Mouse (Mus musculus) adrenal gland, postnatal 36 days (tissue): ENCODE measurements around the gene Slc44a3. TPM values are rescaled to one million over a fixed set of nuclear protein-coding genes. Genes with fewer than 3 reads are reported as not detected.
"Not testable (repeated sequence)": the region's sequence is repeated elsewhere in the genome, so short reads cannot be mapped to it uniquely, and the experiment has no call there.

Experiments
- DNase-seq, 2 experiments: peaks; one replicate each; pipeline ENCODE4 v3.0.0; 2021; ENCODE audit warnings: mixed read lengths in 1 of 2
- total RNA-seq, 2 experiments: library from RNA; stranded (reverse); gene quantifications; 2 replicates each; pipeline ENCODE4 v1.2.3; 2021

The Slc44a3 gene
- total RNA-seq, 2 experiments from 2014 or later, result 18.4 to 26.2 TPM

DNA sequence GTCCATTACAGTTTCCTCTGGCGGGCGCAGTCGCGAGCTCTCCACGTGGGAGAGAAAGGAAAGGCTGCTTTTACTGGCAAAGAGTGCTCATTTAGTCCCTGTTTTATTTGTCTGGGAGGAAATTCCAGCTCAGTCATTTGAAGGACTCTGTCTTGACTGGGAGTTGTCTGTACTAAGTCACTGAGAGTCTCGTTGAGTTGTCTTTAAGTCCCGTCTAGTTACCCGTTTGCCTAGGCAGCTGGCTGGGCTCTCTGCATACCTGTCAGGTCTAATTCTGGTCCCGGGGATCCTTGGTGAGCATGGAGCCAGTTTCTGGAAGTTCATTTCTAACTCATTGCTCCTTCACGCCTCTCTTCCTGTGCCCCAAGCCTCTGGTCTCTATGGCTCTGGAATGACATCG is 20.5 kb upstream of the Slc44a3 start:
- DNase-seq, result no peak

GRCm38 (mm10) chr3:121550370-121550769 is 18.2 kb upstream of the Slc44a3 start:
- peak; percentile 51 to 60 for DNase-seq

DNA sequence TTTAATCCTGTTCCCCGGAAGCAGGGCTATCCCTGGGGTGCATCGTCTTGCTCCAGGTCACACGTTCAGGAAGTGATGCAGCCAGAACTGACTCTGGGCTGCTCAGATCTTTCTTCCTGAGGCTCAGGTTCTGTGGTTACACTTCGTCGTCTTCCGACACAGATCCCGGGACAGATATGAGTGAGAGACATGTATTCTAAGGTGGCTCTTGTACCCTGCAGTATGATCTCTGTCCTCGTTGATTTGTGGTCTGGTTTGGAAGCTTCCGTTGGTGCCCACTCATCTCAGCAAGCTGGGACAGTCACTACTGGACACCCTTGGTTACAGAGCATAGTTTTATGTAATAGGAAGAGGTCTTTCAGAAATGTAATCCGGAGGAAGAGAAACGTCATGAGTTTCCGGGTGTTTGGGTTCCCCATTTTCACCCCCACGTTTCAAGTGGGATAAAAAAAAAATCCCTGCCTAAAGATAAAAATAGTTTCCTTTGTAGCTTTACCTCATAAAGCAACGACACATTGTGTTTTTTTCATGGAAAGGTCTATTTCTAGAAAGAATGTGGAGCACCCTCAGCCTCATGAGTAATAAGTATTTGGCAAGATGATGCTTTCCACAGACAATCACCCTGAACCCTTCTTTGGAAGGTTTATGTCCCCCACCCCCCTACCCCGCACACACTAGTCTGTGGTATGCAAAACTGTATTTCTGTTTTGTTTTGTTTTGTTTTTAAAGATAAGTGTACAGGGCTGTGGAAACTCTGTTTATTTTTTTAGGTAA is 15.8 kb upstream of the Slc44a3 start:
- no peak for DNase-seq

GRCm38 (mm10) chr3:121540621-121541020 is 8.4 kb upstream of the Slc44a3 start:
- DNase-seq, result no peak

GRCm38 (mm10) chr3:121539871-121540431 is 7.7 kb upstream of the Slc44a3 start:
- DNase-seq, result no peak

GRCm38 (mm10) chr3:121538847-121539246 is 6.6 kb upstream of the Slc44a3 start:
- not testable (repeated sequence) for DNase-seq

- no peak for DNase-seq
Measured at GRCm38 (mm10) chr3:121537996-121538395, 5.8 kb upstream of the Slc44a3 start.

DNA sequence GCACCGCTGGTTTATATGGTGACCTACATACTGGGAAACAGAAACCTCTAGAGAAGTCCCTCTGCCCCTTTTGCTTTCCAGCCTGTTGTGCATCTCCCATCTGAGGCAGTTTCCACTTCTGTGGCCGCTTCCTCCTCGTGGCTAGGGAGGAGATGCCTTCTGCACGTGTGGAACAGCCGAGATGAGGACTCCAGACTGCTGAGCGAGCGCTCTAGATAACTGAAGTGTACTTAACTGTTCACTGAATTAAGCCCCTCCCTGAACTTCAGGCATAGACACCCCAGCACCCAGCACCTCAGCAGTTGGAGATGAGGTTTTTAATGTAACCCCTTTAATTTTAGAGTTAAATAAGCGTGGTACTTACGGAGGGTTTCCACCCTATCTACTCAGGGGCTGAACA is 4.6 kb upstream of the Slc44a3 start:
- no peak for DNase-seq

DNA sequence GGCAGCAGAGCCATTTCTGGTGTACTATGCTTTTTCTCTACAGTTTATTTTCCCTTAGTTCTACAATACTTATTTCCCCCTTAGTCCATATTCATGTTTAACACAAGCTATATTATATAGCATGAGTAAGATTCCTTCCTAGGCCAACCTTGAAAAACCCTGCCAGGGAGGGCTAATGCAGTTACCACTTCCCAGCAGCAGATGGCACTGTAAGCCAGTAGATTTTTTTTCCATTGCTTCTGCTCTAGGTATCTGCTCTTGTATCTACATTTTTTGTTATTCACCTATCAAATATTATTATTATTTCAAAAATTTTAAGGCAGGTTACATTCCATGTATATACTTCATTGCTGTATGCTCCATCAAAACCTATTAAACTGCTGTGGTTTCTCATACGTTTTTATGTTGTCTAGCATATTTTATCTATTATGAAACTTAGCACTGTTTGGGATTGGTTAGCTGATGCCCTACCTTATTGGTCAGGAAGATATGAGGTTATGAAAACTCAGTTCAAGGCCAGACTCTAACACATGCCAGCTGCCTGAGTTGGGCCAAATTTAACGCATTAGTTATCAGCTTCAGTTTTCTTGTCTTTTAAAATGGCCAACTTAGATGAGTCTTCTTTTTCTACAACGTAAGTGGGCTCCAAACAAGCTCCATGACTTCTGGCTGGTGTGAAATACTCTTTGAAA is 3.8 kb upstream of the Slc44a3 start:
- peak; percentile 37 to 57 for DNase-seq

DNA sequence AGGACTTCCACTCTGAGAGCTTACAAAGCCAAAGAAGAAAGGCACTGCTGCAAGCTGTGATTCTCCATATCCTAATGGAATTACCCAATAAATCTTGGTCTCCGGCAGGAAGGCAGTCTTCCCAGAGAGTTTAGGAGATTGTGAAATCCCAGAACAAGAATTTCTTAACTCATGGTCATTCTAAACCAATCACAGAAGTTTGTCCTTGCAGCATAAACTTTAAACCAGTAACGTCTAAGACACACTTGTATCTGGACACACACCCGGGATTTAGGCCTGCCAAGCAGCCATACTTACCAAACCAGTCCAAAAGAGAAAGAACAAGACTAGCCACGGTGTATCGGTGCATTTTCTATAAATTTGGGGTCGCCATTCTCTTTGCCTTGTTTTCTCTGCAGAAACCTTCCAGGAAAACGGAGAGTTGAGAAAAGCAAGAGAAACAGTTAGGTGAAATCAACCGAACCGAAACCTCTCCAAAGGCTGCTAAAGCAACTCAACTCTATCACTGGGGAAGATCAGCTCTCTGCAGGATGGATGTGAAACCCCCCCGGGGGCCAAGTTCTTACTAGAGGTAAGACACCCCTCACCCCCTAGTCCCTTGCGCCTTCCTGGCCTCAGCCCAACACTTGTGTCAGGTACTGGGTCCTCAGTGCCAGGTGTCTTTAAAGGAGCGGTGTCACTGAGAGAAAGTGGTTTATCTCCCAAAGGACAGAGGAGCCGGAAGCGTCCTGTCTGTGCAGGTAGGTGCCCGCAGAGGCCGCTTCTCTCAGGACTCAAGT is 645 bp downstream of the Slc44a3 start:
- peak; percentile 56 to 65 for DNase-seq

- no peak for DNase-seq
Measured at GRCm38 (mm10) chr3:121530546-121531258, 1.5 kb downstream of the Slc44a3 start.

DNA sequence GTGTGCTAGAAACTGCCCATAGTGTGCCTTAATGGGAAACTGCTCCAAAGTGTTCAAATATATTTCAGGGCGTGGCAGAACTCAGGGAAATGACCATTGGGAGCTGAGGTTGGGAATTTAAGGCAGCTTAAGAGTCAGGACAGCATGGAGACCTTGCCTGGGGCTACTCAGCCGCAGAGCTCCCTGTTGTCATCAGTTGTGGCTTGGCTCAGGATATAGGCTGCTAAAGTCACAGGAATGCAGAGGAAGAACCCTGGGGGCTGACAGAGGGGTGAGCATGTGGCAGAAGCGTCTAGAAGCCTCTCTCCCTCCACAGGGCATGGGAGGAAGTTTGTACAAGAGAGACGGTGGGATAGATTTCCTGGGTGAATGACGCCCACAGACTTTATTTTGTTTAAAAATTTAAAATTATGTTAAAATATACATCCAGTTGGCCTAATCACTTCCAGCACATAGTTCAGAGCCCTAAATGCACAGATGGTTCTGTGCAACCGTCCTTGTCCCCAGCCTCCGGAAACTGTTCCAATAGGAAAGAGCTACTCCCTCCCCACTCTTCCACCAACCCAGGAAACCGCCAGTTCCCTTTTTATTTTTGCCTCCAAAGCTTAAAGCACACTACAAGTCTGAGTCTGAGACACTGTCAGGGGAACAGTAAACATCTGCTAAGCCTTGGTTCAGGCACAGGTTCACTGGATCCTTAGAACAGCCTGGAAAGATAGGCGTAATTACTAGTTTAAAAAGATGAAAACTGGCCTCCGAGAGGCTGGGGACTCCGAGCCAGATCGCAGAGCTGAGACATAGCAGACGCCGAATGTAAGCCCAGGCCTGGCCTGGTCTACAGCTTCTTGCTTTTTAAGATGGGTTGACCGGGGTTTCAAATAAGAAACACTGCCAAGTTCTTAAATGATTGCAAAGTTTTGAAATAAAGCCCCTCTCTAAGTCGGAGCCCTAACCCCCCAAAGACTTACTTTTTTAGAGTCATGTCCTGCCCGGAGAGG is 5.8 kb downstream of the Slc44a3 start:
- no peak for DNase-seq

- no peak for DNase-seq
Measured at GRCm38 (mm10) chr3:121521633-121522125, 10.5 kb downstream of the Slc44a3 start.

- DNase-seq, result no peak
Measured at GRCm38 (mm10) chr3:121521123-121521522, 11.1 kb downstream of the Slc44a3 start.

- no peak for DNase-seq
Measured at GRCm38 (mm10) chr3:121517030-121517429, 15.2 kb downstream of the Slc44a3 start.

GRCm38 (mm10) chr3:121509141-121509540 is 23.1 kb downstream of the Slc44a3 start:
- no peak for DNase-seq

DNA sequence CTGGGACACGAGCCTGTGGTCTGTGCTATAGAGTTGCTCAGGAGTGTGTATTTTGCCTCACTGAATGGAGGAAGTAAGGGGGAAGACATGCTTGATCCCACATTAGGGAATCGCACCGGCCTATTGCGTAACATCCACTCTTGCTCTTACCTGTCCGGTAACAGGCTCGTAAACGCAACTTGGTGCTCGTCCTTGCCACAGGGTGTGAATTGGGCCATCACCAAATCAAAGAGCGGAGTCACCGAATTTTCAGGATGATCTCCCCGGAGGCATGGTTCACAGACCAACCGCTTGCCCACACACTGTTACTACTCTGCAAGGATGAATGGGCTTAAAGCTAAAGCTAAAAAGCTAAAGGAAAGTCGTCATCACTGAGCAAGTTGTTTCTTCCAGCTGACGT is 24.5 kb downstream of the Slc44a3 start:
- no peak for DNase-seq

DNA sequence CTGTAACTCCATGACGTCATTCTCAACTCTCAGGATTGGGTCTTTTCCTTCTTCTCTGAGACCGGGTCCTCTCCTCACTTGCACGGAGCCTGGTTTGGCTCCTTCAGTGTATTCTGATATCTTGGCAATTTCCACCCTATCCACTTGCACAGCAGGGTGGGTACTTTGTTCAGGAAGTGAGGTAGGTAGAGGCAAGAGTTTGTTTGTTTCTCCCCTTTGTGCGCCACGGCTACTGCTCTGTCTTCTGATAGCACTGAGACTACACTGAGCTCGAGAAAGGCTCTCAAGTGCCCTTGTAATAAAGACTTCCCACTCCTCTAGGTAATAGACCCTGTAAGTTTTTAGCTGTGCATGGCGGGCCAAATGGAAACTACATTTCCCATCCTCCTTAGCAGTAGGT is 25.4 kb downstream of the Slc44a3 start:
- no peak for DNase-seq

DNA sequence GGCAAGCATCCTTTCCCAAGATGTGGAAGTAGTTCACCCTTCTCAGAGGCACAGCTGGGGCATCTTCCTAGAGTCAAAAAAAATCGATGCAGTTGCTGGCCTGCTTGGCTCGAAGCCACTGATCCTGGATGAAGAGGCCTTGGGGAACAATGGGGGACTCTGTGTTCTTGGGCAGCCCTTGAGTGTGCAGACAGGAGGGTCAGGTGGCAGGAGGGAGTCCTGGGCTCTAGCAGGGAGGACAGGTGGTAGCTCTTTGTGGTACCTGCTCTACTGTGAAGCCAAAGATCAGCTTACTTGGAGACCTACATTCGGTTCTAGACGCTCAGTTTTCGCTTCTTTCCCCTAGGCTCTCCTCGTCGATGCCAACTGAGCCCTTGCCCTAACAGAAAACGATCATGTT is 26.0 kb downstream of the Slc44a3 start:
- DNase-seq, result peak in 1 of 2 experiments; percentile 26

DNA sequence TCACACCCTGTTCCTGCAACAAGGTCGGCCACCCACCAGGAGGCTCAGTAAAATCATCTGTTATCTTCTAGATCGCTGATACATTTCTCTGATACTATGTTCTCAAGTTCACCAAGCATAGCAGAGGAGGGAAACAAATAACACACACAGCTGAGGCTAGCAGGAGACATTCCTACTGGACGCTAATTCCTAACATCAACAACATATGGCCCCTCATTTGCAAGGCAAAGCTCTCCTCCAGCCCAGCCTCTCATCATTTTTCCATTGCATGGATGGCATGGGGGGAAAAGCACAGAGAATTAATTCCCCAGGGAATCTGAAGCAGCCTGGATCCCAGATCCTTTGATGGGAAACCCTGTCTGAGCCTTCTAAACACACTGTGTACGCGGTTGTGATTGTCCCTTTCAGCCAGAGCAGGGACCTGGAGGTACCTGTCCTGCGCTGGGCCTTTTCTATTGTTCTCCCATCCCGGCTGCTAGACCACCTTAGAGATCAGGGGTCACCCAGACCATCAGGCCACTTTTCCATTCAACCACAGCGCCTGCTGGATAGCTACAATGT is 27.2 kb downstream of the Slc44a3 start:
- no peak for DNase-seq
